Mouse (Mus musculus) lung, postnatal 10 days (tissue): Measurements from ENCODE around the gene Cluh.

Experiments used
- DNase-seq: peaks from one replicate; pipeline ENCODE4 v3.0.0; 2021

Gene Cluh

DNA sequence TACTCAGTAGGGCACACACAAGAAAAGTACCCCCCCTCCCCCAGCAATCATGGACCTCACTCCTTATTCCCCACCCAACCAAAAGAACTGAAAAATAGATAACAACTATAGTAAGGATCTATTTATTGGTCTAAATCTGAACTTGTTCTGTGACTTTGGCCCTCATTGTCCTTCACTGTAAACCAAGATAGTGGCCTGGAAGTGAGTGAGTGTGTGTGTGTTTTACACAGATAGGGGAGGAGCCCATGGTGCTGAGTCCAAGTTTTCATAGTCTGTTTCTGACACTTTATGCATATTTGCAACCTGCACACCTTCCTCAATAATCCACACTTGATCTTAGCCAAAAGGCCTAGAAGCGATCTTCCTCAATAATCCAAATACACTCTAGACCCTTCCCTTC, 619 bp upstream of the Cluh start:
- DNase-seq, result no peak

DNA sequence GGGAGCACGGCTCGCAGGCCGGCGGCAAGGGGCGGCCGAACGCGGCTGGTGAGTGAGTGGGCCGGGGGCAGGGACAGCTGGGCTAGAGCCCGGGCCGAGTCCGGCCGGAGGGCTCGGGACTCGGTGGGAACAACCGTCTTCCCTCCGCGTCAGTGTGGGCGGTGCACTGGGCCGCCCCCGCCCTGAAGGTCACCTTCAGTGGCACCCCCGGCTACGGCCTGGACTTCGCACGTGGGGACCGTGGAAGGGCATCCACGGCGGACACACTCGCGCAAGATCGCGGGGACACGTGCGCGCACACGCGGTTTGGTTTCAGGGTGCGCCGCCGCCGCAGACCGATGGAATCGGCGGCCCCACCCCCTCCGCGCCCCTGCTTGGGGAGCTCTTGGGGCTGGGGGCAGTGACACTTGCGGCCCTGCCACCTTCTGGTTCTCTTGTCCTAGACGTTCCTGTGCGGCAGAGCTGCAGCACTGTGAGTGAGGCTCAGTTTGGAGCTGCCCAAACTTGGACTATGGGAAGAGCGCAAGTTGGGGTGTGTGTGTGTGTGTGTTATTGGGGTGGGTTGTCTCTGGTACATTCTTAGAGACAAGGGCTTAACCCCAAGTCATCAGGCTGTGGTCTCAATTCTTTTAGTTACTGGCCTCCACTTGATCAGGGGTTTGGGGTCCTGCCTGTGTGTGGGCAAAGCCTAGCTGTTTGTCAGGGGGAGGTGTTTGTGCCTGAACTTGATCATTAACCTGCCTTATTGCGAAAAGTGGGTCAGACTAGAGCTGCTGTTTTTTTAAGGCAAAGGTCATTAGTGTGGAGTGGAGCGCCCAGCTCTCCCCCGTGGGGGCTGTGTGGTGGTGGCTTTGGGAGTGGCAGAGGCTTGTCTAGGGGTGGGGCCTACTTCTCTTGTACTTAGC, 604 bp downstream of the Cluh start:
- DNase-seq, result peak; percentile 45

DNA sequence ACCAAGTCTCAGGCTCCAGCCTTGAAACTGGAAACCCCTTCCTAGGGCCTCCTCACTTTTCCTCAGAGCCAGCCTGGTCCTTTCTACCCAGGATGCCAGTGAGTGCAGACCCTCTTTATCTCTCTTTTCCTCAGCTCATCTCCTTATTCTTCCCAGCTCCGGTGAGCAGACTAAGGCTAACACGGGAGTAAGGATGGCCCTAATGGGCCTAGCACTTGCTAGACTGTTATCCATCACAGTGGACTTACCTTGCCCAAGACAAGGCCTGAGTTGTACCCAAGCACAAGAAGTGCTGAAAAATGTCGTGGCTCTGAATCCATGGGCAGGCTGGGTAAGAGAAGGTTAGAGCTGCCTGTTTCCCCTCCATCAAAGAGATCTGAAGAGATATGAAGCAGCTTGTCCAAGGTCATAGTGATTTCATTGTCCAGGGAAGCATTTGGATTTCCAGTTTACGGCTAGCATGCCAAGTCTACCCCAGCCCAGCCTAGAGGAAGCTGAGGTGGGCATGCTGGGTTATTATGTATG, 1.3 kb downstream of the Cluh start:
- no peak for DNase-seq

DNA sequence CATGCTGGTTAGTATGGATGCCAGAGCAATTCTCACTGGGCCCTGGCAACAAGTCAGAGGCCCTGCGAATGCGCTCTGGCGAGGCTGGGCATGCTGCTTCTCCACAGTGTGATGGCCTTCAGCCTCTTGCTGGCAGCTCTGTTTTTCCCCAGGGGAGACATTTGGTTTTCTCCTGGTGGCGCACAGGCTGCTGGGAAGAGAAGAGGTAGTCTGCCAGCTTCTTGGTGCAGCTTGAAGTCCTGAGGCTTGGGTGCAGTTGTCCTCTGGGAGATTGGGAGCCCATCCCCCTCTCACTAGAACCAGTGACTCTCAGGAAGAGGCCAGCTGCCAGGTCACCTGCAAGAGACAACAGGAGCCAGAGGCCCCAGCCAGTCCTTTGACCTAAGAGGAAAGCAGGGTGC, 3.5 kb downstream of the Cluh start:
- DNase-seq, result no peak

DNA sequence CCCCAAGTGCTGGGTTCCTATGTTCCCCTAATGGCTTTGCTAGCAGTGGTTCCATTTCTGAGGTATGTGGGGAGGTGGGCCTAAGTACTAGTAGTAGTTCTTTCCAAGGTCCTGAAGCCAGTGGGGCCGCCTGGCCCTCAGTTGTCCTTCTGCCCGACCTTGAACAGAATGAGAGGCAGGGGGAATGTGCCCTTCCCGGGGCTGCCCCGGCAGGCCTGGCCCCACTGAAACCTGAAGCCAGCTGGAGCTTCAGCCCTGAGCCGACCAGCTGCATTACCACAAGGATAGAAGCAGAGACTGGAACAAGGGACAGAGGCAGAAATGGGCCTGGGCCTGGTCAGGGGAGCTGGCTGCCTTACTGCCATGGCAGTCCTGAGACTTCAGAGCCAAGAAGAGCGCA, 4.1 kb downstream of the Cluh start:
- no peak for DNase-seq

DNA sequence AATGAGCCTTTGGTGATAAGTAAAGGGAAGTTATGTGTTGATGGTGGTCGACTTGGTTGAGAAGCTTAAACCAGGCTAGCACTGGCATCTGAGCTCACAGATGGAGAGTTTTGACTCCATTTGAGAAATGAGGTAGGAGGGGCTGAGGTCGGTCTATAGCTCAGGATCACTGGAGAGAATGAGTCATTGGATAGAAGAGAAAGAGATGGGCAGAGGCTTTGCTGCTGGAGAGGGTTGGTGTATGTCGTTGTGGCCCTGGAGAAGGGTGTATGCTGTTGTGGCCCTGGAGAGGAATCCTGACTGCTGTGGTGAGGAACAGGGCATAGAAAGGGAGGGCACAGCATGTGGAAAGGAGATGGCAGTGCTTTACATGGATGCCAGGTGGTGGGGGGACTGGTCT, 6.6 kb downstream of the Cluh start:
- no peak for DNase-seq

DNA sequence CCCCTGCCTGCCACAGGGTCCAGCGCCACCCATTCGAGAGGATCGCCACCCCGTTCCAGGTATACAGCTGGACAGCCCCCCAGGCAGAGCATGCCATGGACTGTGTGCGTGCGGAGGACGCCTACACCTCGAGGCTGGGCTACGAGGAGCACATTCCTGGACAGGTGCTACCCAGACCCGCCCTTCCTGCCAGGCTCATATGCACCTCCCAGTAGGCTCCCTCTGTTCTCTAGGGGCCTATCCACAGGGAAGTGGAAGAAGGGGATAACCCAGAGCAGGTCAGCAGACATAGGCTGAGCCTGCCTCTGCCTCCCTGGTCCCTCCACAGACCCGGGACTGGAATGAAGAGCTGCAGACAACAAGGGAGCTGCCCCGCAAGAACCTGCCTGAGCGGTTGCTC, 11.0 kb downstream of the Cluh start:
- DNase-seq, result no peak

DNA sequence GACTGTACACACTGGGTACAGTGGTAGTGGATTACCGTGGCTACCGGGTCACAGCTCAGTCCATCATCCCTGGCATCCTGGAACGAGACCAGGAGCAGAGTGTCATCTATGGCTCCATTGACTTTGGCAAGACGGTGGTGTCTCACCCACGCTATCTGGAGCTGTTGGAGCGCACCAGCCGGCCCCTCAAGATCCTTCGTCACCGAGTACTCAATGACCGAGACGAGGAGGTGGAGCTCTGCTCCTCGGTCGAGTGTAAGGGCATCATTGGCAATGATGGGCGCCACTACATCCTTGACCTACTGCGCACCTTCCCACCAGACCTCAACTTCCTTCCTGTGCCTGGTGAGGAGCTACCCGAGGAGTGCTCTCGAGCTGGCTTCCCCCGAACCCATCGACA, 12.3 kb downstream of the Cluh start:
- no peak for DNase-seq

DNA sequence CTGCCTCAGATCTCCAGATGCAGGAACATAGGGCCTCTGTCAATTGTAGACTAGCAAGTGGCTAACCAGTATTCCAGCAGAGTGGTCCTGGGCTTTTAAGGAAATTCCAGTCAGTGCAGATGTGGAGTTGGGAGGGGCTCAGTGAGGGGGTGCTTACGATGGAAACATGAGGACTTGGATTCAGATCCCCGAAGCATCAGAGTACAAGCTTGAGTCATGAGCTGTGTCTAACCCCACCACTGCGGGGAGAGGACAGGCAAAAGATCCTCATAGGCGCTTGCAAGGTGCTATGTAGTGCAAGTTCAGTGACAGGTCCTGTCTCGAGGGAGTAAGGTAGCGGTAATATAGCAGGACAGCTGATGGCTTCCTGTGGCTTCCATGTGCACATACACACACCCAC, 12.9 kb downstream of the Cluh start:
- no peak for DNase-seq

DNA sequence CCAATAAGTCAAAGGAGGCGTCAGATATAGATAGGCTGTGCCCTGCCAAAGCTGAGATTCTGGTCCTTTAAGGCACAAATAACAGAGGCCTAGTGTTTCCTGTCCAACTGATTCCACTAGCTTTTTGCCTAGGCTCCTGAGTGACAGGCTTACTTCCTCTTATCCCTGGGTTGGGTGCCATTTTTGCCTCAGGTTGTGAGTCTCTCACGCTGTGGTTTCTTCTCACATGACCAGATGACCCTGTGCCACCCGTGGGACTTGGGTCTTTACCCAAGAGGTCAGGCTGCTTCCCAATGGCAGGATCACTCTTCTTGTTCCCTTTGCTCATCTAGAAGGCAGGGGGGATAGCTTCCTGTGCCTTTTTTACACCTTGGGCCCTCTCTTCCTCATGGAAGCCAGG, 15.0 kb downstream of the Cluh start:
- DNase-seq, result no peak

DNA sequence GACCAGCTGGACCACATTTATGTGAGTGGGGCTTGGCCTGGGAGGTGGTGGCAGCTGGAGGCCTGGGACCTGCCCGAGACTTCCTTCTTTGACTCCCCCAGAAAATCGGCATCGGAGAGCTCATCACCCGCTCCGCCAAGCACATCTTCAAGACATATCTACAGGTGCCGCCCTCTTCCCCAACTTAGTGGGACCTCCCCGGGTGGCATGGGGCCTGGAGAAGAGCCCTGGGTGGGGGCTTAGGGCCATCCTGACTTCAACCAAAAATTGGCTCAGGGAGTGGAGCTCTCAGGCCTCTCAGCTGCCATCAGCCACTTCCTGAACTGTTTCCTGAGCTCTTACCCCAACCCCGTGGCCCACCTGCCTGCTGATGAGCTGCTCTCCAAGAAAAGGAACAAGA, 15.6 kb downstream of the Cluh start:
- DNase-seq, result no peak

DNA sequence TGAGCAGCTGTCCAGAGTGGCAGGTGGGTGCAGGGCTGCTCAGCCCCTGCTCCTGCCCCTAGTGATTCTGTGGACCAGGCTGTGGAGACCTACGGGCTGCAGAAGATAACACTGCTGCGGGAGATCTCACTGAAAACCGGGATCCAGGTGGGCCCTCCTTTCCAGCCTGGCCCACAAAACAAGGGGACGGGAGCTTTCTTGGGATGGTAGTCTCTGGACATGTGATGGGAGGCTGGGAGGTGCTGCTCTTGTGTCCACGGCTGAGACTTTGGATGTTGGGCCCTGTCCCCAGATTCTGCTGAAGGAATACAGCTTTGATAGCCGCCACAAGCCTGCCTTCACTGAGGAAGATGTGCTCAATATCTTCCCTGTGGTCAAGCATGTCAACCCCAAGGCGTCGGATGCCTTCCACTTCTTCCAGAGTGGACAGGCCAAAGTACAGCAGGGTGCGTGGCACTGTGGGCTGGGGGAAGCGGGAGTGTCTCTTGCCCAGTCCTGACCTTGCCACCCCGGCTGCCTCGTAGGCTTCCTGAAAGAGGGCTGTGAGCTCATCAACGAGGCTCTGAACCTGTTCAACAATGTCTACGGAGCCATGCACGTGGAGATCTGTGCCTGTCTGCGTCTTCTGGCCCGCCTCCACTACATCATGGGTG, 16.5 kb downstream of the Cluh start:
- DNase-seq, result no peak

DNA sequence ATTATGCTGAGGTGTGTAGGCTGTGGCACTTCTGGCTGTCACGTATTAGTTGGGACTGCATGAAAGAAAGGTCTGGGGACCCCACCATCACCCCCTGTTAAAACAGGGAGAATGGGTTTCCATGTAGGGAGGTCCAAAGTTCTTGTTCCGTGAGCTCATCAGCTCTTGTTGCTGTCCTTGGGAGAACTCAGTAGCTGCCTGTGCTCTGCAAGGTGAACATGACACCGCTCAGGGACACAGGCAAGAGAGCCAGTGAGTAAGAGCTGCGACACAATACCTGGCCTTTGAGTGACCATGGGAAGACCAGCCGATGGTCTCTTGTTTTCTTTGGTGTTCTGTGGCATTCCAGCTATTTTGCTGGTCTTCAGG, 17.0 kb downstream of the Cluh start:
- DNase-seq, result no peak

DNA sequence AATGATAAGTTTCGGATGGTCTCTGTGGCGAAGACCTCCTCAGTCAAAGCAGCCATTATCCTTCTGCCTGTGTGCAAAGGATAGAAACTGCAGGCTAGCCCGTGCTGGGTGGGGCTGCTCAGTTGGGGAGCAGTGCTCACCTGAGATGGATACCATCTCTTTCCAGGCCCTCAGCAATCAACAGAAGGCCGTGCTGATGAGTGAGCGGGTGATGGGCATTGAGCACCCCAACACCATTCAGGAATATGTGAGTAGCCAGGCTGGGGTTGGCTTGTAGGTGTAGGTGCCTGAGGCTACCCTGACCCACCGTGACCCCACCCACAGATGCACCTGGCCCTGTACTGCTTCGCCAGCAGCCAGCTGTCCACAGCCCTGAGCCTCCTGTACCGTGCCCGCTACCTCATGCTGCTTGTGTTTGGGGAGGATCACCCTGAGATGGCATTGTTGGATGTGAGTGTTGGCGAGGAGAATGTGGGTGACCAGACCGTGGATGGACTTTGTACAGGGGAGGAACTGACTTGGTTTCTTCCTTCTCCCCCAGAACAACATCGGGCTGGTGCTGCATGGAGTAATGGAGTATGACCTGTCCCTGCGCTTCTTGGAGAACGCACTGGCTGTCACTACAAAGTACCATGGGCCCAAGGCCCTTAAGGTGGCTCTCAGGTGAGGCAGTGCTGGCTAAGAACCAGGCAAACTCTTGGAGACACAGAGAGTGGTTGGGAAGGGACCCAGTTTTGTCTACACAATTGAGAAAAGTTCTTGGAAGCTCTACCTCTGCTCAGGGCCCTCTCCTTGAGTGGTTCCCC, 17.7 kb downstream of the Cluh start:
- DNase-seq, result no peak

DNA sequence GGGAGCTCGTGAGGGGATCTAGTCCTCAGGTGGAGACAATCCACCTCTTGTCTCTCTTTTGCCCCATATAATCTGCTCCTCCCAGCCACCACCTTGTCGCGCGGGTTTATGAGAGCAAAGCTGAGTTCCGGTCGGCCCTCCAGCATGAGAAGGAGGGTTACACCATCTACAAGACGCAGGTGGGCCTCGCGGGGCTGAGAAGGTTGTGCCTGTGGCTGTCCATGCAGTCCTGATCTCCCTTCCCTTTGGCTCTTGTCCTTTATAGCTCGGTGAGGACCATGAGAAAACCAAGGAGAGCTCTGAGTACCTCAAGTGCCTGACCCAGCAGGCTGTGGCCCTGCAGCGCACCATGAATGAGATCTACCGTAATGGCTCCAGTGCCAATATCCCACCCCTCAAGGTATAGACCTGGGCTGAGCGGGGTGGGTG, 18.3 kb downstream of the Cluh start:
- no peak for DNase-seq

DNA sequence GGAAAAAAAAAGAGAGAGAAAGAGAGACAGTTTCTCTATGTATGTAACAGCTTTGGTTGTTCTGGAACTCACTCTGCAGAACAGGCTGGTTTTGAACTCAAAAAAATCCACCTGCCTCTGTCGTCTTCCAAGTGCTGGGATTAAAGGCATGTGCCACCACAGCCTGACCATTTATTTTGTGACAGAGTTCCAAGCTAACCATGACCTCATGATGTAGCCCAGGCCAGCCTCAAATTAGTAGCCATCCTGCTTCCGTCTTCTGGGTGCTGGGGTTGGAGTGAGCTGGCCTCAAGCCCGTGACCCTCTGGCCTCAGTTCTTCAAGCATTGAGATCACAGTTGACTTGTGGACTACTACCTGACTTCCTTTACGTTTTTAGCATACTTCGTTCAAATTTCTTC, 19.2 kb downstream of the Cluh start:
- DNase-seq, result no peak

DNA sequence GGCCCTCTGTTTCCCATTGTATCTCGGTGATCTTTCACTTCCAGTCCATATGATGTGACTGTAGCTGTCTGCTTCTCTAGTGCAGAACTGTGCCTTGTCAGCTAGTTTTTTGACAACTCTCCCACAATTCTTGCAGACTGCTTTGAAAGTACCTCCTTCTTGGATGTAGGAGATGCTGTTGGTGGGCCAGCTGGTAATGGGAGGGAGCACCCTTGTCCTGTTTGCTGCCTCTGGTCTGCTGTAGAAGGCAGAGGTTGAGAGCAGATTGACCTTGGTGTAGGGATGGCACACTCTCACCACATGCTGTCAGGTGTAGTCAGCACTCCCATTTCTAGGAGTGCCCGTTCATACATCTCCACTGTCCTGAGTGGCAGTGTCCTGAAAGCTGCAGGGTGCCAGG, 19.7 kb downstream of the Cluh start:
- no peak for DNase-seq

DNA sequence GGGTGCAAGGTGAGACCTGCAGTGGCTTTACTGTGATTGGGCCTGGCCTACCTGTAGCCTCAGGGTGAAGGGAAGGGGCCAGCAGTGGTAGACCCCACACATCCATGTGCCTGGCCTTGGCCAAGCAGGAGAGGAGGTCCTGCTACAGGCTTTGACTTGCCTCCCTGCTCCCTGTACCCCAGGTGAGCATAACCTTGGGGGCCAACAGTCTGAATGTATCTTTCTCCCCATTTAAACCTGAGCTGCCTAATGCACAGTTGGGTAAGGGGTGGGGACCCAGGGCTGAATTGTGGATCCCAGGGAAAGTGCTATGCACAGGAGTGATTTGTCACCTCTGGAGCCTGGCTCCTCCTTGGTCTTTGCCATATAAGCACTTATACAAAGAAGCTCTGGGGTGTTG, 20.9 kb downstream of the Cluh start:
- DNase-seq, result no peak

DNA sequence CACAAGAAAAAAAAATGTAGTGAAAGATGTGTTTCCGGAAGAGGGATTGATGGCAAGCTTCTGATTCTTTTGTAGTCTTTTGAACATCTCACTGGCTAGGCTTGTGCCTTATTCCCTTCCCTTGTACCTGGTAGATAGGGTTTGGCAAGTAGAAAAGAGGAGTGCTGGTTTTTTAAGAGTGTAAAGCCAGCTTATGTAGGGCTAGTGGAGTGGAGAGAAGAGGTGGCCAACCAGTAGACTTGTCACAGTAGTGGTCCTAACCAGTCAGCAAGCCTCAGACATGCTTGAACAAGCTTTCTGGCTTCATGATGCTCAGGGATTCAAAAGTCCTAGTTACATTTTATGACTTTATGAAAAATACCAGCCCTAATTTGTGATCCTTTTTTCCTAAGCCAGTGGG, 21.7 kb downstream of the Cluh start:
- no peak for DNase-seq

DNA sequence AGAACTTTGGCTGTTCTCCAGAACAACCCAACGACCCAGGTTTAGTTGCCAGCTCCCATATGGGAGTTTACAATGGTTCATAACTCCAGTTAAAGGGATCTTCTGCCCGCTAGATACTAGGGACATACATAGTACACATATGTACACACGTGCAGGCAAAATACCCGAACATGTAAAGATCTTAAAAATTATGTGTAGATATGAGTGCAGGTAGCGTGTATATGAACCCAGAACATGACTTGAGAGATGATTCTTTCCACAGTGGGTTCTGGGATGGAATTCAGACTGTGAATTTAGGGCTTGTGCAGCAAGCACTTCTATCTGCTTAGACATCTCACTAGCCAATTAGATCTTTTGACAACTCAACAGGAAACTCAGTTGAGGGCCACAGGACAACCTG, 22.5 kb downstream of the Cluh start:
- no peak for DNase-seq

DNA sequence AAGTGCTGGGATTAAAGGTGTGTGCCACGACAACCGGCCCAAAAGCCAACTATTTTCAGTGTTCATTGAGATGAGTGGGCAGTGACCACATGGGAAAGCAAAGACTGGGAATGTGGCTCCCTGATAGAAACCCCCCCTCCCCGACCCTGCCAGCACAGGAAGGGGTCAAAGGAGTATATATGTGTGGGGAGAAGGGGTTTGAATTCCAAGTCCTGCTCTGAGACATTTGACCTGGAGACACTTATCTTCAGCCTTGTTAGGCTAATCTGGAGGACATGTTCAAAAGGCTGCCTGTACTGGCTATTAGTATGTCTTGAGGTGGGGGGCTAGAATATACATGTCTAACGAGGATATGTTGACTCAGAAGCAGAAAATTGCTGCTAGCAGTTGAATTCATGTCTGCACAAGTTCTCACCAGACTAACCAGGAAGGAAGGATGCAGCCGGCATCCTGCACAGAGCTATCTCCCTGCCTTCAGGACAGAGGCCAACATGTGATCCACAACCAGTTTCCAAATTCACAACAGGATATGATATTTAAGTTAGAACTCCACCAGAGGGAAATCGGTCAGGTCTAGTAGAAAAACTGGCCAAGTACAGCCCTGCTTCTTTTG, 23.7 kb downstream of the Cluh start:
- no peak for DNase-seq

DNA sequence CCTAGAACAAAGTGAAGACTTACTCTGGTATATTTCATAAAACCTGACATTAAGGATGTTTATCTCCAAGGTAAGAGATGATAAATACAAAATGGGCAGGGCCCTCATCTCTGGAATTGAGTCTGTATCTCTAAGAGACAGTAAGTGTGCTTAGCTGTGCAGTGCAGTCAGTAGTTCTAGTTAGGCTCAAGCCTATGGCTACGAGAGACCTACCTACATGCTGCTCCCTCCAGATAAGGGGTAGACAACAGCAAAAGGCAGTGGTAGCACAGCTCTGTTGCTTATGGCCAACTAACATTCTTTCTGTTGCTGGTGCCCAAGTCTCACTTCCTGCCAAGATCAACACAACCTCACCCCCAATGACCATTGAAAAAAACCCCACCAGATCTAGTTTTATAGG, 24.3 kb downstream of the Cluh start:
- no peak for DNase-seq

DNA sequence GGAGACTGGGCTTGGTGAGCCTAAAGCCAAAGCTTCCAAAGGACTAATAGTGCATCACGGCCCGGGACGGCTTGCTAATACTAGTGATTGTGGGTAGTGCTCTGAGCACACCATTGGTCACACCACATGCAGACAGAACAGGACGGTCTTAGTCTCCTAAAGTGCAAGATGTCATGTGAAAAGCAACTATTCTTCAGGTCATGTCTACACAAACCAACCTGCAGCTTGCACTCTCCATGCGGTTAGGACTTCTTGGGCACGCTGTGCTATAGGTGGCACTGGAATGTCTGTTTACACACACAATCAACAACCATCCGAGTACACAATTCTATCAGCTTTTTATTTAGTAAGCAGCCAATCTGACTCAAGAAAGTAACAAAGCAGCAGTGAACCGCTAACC, 25.4 kb downstream of the Cluh start:
- DNase-seq, result no peak
